Mouse (Mus musculus): ENCODE measurements around the gene Hist2h2aa2.

Gene Hist2h2aa2

GRCm38 (mm10) chr3:96198601-96199251 is 41.4 kb downstream of the Hist2h2aa2 start:
- CTCF ChIA-PET, result interaction anchor here (0.5 to 1.1 kb wide), 3 partner anchors 20 to 363 kb away, joined by 3 to 4 read pairs (median 3); no protein-coding TSS in a partner anchor

DNA sequence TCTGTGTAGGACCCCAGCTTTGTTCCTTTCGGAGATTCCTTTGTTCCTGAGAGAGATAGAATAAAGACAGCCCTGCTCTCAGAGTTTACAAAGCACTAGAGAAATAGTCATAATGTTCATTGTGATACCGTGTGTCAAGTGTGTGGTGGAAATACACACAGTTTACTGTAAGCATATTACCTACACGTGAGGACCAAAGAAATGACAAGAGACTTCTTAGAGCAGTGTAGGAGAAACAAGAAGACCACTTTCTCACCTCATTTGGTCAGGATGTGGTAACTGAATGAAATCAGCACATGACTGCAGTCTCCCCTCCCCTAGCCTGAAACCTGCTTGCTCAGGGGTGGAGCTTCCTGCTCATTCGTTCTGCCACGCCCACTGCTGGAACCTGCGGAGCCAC is 41.9 kb downstream of the Hist2h2aa2 start:
- CTCF ChIA-PET, result interaction anchor here (0.5 to 0.7 kb wide), 3 partner anchors 43 to 364 kb away, joined by 3 to 4 read pairs (median 4); no protein-coding TSS in a partner anchor

- CTCF ChIA-PET, result interaction anchor here (0.5 to 1.1 kb wide), 4 partner anchors 10 to 215 kb away, joined by 3 to 4 read pairs (median 4); no protein-coding TSS in a partner anchor
Observed at GRCm38 (mm10) chr3:96197129-96197749, 42.8 kb downstream of the Hist2h2aa2 start.

GRCm38 (mm10) chr3:96196437-96197128 is 43.5 kb downstream of the Hist2h2aa2 start:
- CTCF ChIA-PET, result interaction anchor here (0.5 to 1.1 kb wide), 4 partner anchors 9 to 57 kb away, joined by 3 to 4 read pairs (median 4); no protein-coding TSS in a partner anchor

DNA sequence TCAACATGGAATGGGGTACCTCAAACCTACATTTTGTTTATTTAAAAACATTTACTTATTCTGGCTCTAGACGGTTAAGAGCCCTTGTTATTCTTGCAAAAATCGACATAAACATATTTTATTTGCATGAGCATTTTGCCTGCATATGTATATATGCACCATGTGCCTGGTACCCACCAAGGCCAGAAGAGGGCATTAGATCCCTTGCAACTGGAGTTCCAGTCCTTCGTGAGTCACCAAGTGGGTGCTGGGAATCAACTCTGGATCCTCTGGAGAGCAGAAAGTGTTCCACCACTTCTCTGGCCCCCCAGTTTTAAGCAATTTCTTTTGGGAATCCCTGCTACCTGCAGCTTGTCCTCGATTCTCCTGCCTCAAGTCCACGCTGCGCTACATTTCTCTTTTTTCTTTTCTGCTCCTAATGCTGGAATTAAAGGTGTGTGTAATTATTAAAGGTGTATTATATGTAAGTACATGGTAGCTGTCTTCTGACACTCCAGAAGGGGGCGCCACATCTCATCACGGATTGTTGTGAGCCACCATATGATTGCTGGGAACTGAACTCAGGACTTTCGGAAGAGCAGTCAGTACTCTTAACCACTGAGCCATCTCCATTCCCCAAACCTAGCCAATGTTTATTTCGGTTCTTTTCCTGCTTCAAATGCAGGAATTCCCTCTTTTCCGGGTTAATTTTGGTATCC is 44.3 kb downstream of the Hist2h2aa2 start:
- CTCF ChIA-PET, result interaction anchor here (0.7 to 1.1 kb wide), 3 partner anchors 8 to 56 kb away, joined by 3 to 4 read pairs (median 3); no protein-coding TSS in a partner anchor

DNA sequence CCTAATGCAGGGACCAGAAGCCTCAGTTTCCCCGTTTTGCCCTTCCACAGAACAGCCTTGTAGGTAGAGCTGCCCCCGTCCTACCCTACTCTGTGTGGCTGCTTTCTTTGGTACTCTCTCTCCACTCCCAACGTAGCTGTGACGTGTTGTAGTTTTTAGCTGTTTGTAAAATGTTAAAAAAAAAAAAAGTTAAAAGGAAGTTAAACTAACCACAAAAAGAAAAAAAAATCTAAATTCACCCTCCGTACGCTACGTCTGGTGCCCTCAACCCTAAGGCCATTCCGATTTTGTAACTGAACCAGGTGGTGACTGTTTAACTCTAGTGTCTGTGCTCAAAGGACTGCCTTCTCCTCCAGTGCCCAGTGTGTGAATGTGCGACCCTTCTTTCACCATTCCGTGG is 45.1 kb downstream of the Hist2h2aa2 start:
- CTCF ChIA-PET, result no interaction called here

- CTCF ChIA-PET, result no interaction called here
Observed at GRCm38 (mm10) chr3:96192977-96193376, 47.1 kb downstream of the Hist2h2aa2 start.

Measured in spleen, embryonic (tissue).